Mouse (Mus musculus) thymus, postnatal 10 days (tissue): ENCODE data around the gene Vmn2r30.
A peak's percentile ranks its signal among the peaks of the same experiment; 100 is the strongest.
"Not testable (repeated sequence)": the region's sequence is repeated elsewhere in the genome, so short reads cannot be mapped to it uniquely, and the experiment has no call there.

Source experiments
- DNase-seq, 2 experiments: peaks; one replicate each; pipeline ENCODE4 v3.0.0; 2021; ENCODE audit warnings: low spot score in 2 of 2

Gene Vmn2r30

DNA sequence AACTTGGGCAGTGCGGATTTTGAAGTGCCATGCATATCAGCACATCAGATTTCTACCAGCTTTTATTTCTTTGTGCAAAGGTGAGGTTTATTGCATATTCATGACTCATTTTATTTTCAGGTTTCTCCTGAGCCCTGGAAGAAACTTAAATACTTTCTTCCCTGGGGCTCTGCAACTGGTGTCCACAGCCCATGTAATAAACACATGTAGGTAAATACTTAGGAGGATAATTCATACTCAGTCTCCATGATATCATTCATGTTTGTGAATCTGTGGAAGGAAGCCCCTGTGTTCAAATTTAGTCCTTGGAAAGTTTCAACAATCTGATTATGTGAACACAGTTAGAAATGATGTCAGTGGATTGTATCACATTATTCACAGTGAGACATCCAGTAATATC, at the start of gene Vmn2r30:
Vmn2r30 (minus strand) TSS at position 101 of the 400 bp plus-strand sequence.
- not testable (repeated sequence) for DNase-seq

DNA sequence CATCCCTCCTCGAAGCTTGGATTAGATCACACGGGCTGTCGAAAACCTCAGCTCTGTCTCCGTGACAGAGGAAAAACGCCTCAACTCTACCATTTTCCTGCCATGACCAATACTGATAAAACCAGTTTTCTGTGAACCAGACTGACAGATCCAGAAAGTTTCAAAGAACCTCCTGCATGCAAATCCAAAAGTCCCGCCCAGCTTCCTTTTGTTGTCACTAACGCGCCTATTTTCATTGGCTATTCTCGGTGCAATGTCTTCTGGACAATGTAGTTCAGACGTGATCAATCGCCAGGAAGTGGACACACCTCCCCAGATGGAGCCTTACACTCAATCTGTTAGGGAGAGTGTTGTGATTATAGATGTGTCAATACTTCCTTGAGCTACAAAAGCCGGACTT, 37.0 kb upstream of the Vmn2r30 start, which contains the start of gene Gm45783:
Gm45783 (minus strand) TSS at position 143 of the 400 bp plus-strand sequence.
- not testable (repeated sequence) for DNase-seq

DNA sequence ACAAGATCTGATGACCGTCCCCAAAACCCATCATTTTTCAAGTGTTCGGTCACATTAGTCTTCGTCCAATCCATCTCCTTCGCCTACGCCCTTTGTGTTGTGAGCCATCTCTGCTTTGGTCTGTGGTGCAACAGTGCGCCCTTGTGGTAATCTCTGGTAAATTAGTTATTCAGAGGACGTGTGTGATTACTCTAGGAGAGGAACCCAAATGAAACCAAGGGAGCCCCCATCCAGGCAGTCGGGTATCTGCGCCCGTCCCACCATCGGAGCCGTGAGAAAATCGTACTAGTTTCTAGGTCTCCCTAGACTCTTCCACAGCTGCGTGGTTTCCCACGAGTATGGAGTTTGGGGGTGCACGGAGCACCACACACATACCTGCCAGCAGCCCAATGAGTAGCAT, 41.8 kb downstream of the Vmn2r30 start:
- peak; percentile 14 to 39 for DNase-seq

DNA sequence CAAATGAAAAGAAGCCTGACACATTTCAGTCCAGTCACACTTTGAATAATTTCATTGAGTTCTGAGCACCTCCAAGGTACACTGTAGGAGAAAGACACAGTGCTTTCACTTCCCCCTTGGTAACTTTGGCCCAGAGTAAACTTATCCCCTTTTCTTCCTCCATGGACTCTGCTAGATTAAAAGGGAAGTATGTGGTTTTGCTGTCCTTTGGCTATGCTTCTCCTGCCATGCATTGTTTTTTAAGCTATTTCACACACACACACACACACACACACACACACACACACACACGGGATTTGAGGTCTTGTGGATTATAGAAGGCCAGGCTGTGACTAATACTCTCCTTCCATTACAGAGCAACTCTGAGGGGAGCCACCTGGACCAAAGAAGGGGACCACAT, 56.0 kb downstream of the Vmn2r30 start:
- DNase-seq = no peak

DNA sequence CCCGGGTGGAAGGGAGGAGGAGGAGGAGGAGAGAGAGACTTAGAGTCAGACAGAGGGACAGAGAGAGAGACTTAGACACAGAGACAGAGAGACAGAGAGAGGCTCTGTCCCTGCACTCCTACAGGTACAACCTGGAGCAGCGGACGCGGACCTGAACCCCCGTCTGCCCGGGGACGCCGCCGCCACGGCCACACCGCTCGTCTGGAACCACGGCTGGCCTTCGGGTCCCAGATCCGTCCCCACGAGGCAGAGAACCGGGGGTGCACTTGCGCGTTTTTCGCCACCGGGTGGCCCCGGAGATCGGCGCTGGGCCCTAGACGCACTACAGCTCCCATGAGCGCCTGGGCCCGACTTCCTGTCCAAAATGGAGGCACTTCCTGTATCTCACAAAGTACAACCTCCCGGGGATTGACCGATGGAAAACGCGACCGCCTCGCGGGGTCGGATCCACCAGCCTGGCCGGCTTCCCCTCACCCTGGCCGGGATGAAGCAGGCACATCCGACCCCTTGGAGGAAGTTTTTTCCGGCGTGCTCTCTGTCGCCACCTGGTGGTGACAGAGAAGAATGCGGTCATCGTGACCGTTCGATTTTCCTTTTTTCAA, 59.3 kb downstream of the Vmn2r30 start, which contains the start of gene Gm45844:
Gm45844 (minus strand) TSS at position 324 of the 602 bp plus-strand sequence.
- DNase-seq = peak; percentile 71 to 89

DNA sequence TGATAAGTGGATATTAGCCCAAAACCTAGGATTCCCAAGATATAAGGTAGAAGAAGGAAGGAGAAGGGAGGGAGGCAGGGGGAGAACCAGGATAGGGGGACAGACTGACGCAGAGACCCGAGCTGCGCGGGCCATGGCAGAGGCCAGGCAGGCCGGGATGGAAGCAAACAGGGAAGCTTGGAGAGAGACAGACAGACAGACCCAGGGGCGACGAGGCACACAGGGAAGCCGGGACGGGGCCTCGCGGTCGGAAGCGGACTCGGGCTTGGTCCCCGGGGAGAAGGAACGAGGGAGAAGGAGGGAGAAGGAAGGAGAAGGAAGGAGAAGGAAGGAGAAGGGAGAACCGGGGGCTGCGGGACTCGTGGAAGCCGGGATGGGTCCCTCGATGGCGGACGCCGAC, 59.9 kb downstream of the Vmn2r30 start:
- peak in 1 of 2 experiments; percentile 38 for DNase-seq
